Mouse (Mus musculus): ENCODE results near the gene Mat2a.

The Mat2a gene

GRCm38 (mm10) chr6:72383142-72383820 is 56.1 kb downstream of the Mat2a start:
- no peak for DNase-seq (ENCODE audit: low spot score)

Data from spleen, adult 12 weeks (tissue).